Mouse (Mus musculus): Measurements from ENCODE around the gene 1700013H16Rik. TPM values are rescaled to one million over a fixed set of nuclear protein-coding genes. Genes with fewer than 3 reads are reported as not detected.

1700013H16Rik gene
- not detected for polyA plus RNA-seq (2015; fragmentation: Illumina TruSeq; extraction: RNeasy Lipid Tissue Mini Kit (QIAGEN cat#74804); ENCODE audit: insufficient read depth, low replicate concordance)

GRCm38 (mm10) chrX:53757736-53758135, at the start of gene 1700013H16Rik:
Gene 1700013H16Rik (minus strand): TSS chrX:53757831.

GRCm38 (mm10) chrX:53797519-53797918, 39.9 kb upstream of the 1700013H16Rik start, which contains the start of gene Xlr:
Gene Xlr (minus strand): TSS chrX:53797706.

GRCm38 (mm10) chrX:53776276-53776675, 18.6 kb upstream of the 1700013H16Rik start, which contains the start of gene Zfp36l3:
Gene Zfp36l3 (minus strand): TSS chrX:53776394.

GRCm38 (mm10) chrX:53724596-53724995, 33.0 kb downstream of the 1700013H16Rik start, which contains the start of gene 4930502E18Rik:
Gene 4930502E18Rik (plus strand): TSS chrX:53724826.

Other genes starting within 250 kb of the 1700013H16Rik start
- 17.4 TPM for gene Rtl8c, start 149.8 kb downstream of the 1700013H16Rik start, polyA plus RNA-seq (2015; fragmentation: Illumina TruSeq; extraction: RNeasy Lipid Tissue Mini Kit (QIAGEN cat#74804); ENCODE audit: insufficient read depth, low replicate concordance)
- not detected for gene Gm14597, start 148.9 kb downstream of the 1700013H16Rik start, polyA plus RNA-seq (2015; fragmentation: Illumina TruSeq; extraction: RNeasy Lipid Tissue Mini Kit (QIAGEN cat#74804); ENCODE audit: insufficient read depth, low replicate concordance)
- gene Rtl8a, start 114.1 kb downstream of the 1700013H16Rik start, polyA plus RNA-seq (2015; fragmentation: Illumina TruSeq; extraction: RNeasy Lipid Tissue Mini Kit (QIAGEN cat#74804); ENCODE audit: insufficient read depth, low replicate concordance): 10.6 TPM
- gene Rtl8b, start 87.4 kb downstream of the 1700013H16Rik start, polyA plus RNA-seq (2015; fragmentation: Illumina TruSeq; extraction: RNeasy Lipid Tissue Mini Kit (QIAGEN cat#74804); ENCODE audit: insufficient read depth, low replicate concordance): 7.4 TPM
- not detected for gene 4930502E18Rik, start 33.0 kb downstream of the 1700013H16Rik start, polyA plus RNA-seq (2015; fragmentation: Illumina TruSeq; extraction: RNeasy Lipid Tissue Mini Kit (QIAGEN cat#74804); ENCODE audit: insufficient read depth, low replicate concordance)
- not detected for gene Zfp36l3, start 18.6 kb upstream of the 1700013H16Rik start, polyA plus RNA-seq (2015; fragmentation: Illumina TruSeq; extraction: RNeasy Lipid Tissue Mini Kit (QIAGEN cat#74804); ENCODE audit: insufficient read depth, low replicate concordance)
- 9.3 TPM for gene Xlr, start 39.9 kb upstream of the 1700013H16Rik start, polyA plus RNA-seq (2015; fragmentation: Illumina TruSeq; extraction: RNeasy Lipid Tissue Mini Kit (QIAGEN cat#74804); ENCODE audit: insufficient read depth, low replicate concordance)

Measured in spleen, adult 10 weeks (tissue).